Mouse (Mus musculus) lung, adult 2 months (tissue): ENCODE measurements around the gene Zkscan4. TPM values are rescaled to one million over a fixed set of nuclear protein-coding genes. Genes with fewer than 3 reads are reported as not detected.
A peak's percentile ranks its signal among the peaks of the same experiment; 100 is the strongest.
"Not testable (repeated sequence)": the region's sequence is repeated elsewhere in the genome, so short reads cannot be mapped to it uniquely, and the experiment has no call there.

Source experiments
- DNase-seq: peaks from one replicate; pipeline ENCODE4 v3.0.0; 2022
- H3K4me1 ChIP-seq: fragments of 200-500 bp; 2 replicates; pipeline ENCODE4 v1.6.1; 2011; ENCODE audit warnings: low read length; ENCODE audit not compliant: control insufficient read depth, insufficient read depth
- H3K4me3 ChIP-seq: fragments of 200-500 bp; replicated peaks from 2 replicates; pipeline ENCODE3; 2011; ENCODE audit warnings: low read depth, mild to moderate bottlenecking, control low read depth, low read length; ENCODE audit errors: extremely low read depth
- CTCF ChIP-seq: fragments of 200-500 bp; IDR thresholded peaks from 2 replicates; pipeline ENCODE4 v1.5.1; 2011; ENCODE audit warnings: mild to moderate bottlenecking, low read length, control low read depth; ENCODE audit not compliant: insufficient read depth
- POLR2A ChIP-seq: fragments of 200-500 bp; IDR thresholded peaks from 2 replicates; pipeline ENCODE4 v1.6.1; 2011; ENCODE audit warnings: low read depth, mild to moderate bottlenecking, control low read depth, low read length, borderline replicate concordance; ENCODE audit errors: extremely low read depth
- WGBS: fragments of 180-500 bp; shearing (Covaris S2); methylation state at CpG from one replicate; pipeline ENCODE4 v1.1.7; 2018; 5-methylcytosine and 5-hydroxymethylcytosine counted together
- polyA plus RNA-seq: library from polyadenylated mRNA; depleted of rRNA; stranded (reverse); fragments of >200 nt; gene quantifications from 2 replicates; pipeline ENCODE4 v1.2.3, GENCODE M21; 2012

Zkscan4 gene
- polyA plus RNA-seq, 1 experiment: 1.7 TPM

- peak; percentile 28 for DNase-seq
- WGBS: 15% methylated on average over 4 of the region's 4 CpGs
- TF ChIP-seq CTCF (no peak), POLR2A (no peak)
These were observed 22.4 kb upstream of the Zkscan4 start for GRCm38 (mm10) chr13:21456347-21456746.

GRCm38 (mm10) chr13:21462516-21462915 is 16.2 kb upstream of the Zkscan4 start:
- H3K4me1 ChIP-seq, H3K4me3 ChIP-seq, DNase-seq: not testable (repeated sequence)
- WGBS: 56% methylated on average over 9 of the region's 9 CpGs

More at GRCm38 (mm10) chr13:21456347-21456746, 22.4 kb upstream of the Zkscan4 start:
- no peak overlapping the region for H3K4me3 ChIP-seq
- H3K4me1 ChIP-seq: 0 out of 2 replicates have a peak, but pooled peaks cover 2% of the 10 kb centered on the region

GRCm38 (mm10) chr13:21467336-21467735 is 11.4 kb upstream of the Zkscan4 start:
- DNase-seq: no peak
- no peak for TF ChIP-seq POLR2A
- no peak for TF ChIP-seq CTCF
- Histone ChIP-seq H3K4me3 (no peak overlapping the region), H3K4me1 (no peaks in the 10 kb centered on the region)
- 88% methylated on average over 10 of the region's 10 CpGs for WGBS

GRCm38 (mm10) chr13:21468061-21469019 is 10.4 kb upstream of the Zkscan4 start, which contains the start of gene Nkapl:
Gene Nkapl, minus strand, starts transcription at chr13:21468509.
- no peaks in the 10 kb centered on the region for H3K4me1 ChIP-seq
- peak; percentile 77 for DNase-seq
- 1% methylated on average over 54 of the region's 54 CpGs for WGBS
- TF ChIP-seq CTCF (no peak), POLR2A (peak; percentile 92)
- H3K4me3 ChIP-seq: peak within 1 kb of the TSS; percentile 78

GRCm38 (mm10) chr13:21469097-21469496 is 9.6 kb upstream of the Zkscan4 start:
- 37% methylated on average over 9 of the region's 9 CpGs for WGBS
- TF ChIP-seq POLR2A: no peak
- no peak for TF ChIP-seq CTCF
- Histone ChIP-seq H3K4me1 (no peaks in the 10 kb centered on the region), H3K4me3 (no peak overlapping the region)
- no peak for DNase-seq

- WGBS: 55% methylated on average over 4 of the region's 4 CpGs
- no peaks in the 10 kb centered on the region for H3K4me1 ChIP-seq
- no peak overlapping the region for H3K4me3 ChIP-seq
- no peak for DNase-seq
- TF ChIP-seq CTCF: no peak
- TF ChIP-seq POLR2A: no peak
These were observed 6.3 kb upstream of the Zkscan4 start for GRCm38 (mm10) chr13:21472427-21472826.

- TF ChIP-seq POLR2A (no peak), CTCF (no peak)
- no peak overlapping the region for H3K4me3 ChIP-seq
- peaks cover 2% of the 10 kb centered on the region; the same call in 1 of the 2 replicates for H3K4me1 ChIP-seq
- 91% methylated on average over 1 of the region's 1 CpGs for WGBS
- no peak for DNase-seq
These were observed 8.2 kb downstream of the Zkscan4 start for GRCm38 (mm10) chr13:21486881-21487280.

GRCm38 (mm10) chr13:21492847-21493246 is 14.1 kb downstream of the Zkscan4 start:
- no peak for TF ChIP-seq POLR2A
- TF ChIP-seq CTCF: no peak
- 93% methylated on average over 5 of the region's 5 CpGs for WGBS
- Histone ChIP-seq H3K4me3 (no peak overlapping the region), H3K4me1 (no peaks in the 10 kb centered on the region)
- no peak for DNase-seq

- no peak for TF ChIP-seq CTCF
- no peak for TF ChIP-seq POLR2A
- WGBS: 92% methylated on average over 21 of the region's 21 CpGs
- no peaks in the 10 kb centered on the region for H3K4me1 ChIP-seq
- H3K4me3 ChIP-seq: no peak within 1 kb of the TSS
- DNase-seq: no peak
These were observed 16.4 kb downstream of the Zkscan4 start, which contains the start of gene AK157302 for GRCm38 (mm10) chr13:21495080-21495479. Gene AK157302, plus strand, starts transcription at chr13:21495223.

- H3K4me1 ChIP-seq, DNase-seq, H3K4me3 ChIP-seq: not testable (repeated sequence)
- 92% methylated on average over 17 of the region's 17 CpGs for WGBS
These were observed 22.5 kb downstream of the Zkscan4 start, which contains the start of gene Gm11273 for GRCm38 (mm10) chr13:21501182-21501581. Gene Gm11273, minus strand, starts transcription at chr13:21501418.
